Comparison of ENCODE assay signal across 10 mouse cellular contexts in the genomic region with DNA sequence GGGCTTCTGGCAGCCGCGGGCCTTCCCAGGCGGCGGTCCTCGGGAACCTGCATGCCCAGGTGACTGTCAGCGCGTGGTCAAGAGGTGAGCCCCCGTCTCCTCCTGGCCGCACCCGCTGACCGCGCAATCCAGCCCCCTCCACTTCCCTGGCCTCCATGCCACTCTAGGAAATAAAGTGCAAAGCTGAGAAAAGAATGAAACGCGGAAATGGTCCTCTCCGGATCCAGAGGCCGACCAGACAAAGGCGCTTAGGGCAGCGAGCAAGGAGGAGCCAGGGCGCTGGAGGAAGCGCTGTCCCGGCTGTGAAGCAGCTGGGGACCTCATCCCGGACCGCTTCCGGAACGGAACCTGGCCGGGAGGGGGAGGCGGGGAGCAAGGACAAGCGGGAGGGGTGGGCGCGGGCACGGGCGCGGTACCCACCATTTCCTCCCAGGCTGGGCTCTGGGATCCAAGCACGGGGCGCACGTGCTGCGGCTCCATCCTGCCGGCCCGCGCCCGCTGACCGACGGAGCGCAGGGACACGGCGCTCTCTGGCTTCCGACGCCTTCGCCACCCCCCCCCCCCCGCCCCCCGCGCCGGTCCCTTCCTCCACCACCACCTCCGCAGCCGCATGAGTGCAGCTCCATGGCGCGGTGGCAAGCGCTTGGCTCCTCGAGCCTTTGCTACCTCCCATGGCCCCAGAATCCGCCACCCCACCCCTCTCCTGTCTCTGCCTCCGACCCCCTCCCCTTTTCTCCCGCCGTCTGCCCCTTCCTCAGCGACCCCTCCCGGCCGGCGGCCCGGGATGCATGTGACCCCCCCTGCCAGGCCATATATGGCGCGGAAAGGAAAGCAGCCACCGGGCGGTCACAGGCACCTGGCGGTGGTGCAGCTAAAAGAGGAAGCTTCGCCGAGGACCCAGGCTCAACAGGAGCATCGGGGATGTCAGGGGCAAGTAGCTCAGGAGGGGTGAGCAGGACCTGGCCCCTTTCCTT. TPM values are rescaled to one million over a fixed set of nuclear protein-coding genes. Genes with fewer than 3 reads are reported as not detected.
DNase-seq lines count a peak whose midpoint lies in the region; ATAC-seq and TF ChIP-seq lines count a peak whose summit lies in the region.
"Not testable (repeated sequence)": the region's sequence is repeated elsewhere in the genome, so short reads cannot be mapped to it uniquely, and the experiment has no call there.
"Had no signal": no experiment of that assay in that cellular context is flagged by ENCODE, and none has a peak within 500 bp of the region (broad histone marks: within the 10 kb centered on the region; RNA-seq: fewer than 3 reads in every experiment).

No protein-coding gene starts in this region.

- H3K9ac ChIP-seq in forebrain, postnatal 0 days, result peak overlapping the region; percentile 62
- H3K9ac ChIP-seq in limb, embryonic 14.5 days (ENCODE audit: low read depth, low read length, severe bottlenecking), result 0 out of 2 replicates have a peak overlapping the region, but pooled peaks have one; percentile 31
- peak overlapping the region; percentile 58 for H3K9ac ChIP-seq in midbrain, embryonic 13.5 days (replicated peaks)

- not testable (repeated sequence) for H3K4me1 ChIP-seq in forebrain, postnatal 0 days (ENCODE audit: insufficient read depth); limb, embryonic 14.5 days (ENCODE audit: control insufficient read depth, insufficient read depth, low read length); midbrain, embryonic 13.5 days (replicated peaks); small intestine, adult 2 months (ENCODE audit: control insufficient read depth, insufficient read depth, insufficient read length, low read length)

- not testable (repeated sequence) for H3K9me3 ChIP-seq in forebrain, postnatal 0 days (ENCODE audit: low read length); limb, embryonic 14.5 days (ENCODE audit: control insufficient read depth, low read length); midbrain, embryonic 13.5 days

- H3K4me2 ChIP-seq in forebrain, postnatal 0 days (ENCODE audit: low read depth), result peak overlapping the region; percentile 52
- H3K4me2 ChIP-seq in limb, embryonic 14.5 days (replicated peaks; ENCODE audit: low read depth, low read length, severe bottlenecking), result peak overlapping the region; percentile 52
- H3K4me2 ChIP-seq in midbrain, embryonic 13.5 days (replicated peaks), result peak overlapping the region; percentile 57

- H3K4me3 ChIP-seq in forebrain, postnatal 0 days (ENCODE audit: low read depth, low read length), result peak overlapping the region; percentile 36
- H3K4me3 ChIP-seq in limb, embryonic 14.5 days (replicated peaks; ENCODE audit: low read length), result peak overlapping the region; percentile 30
- H3K4me3 ChIP-seq in midbrain, embryonic 13.5 days (replicated peaks), result peak overlapping the region; percentile 43
- H3K4me3 ChIP-seq in small intestine, adult 2 months (ENCODE audit: low read depth, low read length), result peak overlapping the region; percentile 36

- TF ChIP-seq CTCF in forebrain, postnatal 0 days (IDR thresholded peaks at IDR 0.05; ENCODE audit: low read depth); small intestine, adult 2 months (IDR thresholded peaks at IDR 0.05; ENCODE audit: extremely low read depth, insufficient read length, insufficient replicate concordance, low read depth, low read length): not testable (repeated sequence)

- DNase-seq in embryo, embryonic 10 days (ENCODE audit: low spot score), result peak; percentile 2
- DNase-seq in forebrain, postnatal 0 days, result peak; percentile 11
- DNase-seq in heart, postnatal 14 days, result peak; percentile 3 to 19
- DNase-seq in kidney, adult 18-20 months, result peak; percentile 4
- not testable (repeated sequence) for DNase-seq in limb, embryonic 14.5 days (ENCODE audit: low spot score)

- not testable (repeated sequence) for TF ChIP-seq POLR2A in limb, embryonic 14.5 days (IDR thresholded peaks at IDR 0.05; ENCODE audit: borderline replicate concordance, extremely low read depth, insufficient read depth, insufficient read length); small intestine, adult 2 months (IDR thresholded peaks at IDR 0.05; ENCODE audit: low read depth, low read length)

- not testable (repeated sequence) for ATAC-seq in forebrain, postnatal 0 days; limb, embryonic 14.5 days (ENCODE audit: low FRiP score, low read depth); midbrain, embryonic 13.5 days

- H3K27ac ChIP-seq in forebrain, postnatal 0 days (ENCODE audit: low read depth, low read length); limb, embryonic 14.5 days (replicated peaks; ENCODE audit: low read depth, low read length); midbrain, embryonic 13.5 days; small intestine, adult 2 months (ENCODE audit: insufficient read depth, low read depth, low read length): not testable (repeated sequence)

- intact Hi-C loops in heart, postnatal 14 days (cut with DNase I), result not testable (repeated sequence)

- not testable (repeated sequence) for H3K27me3 ChIP-seq in forebrain, postnatal 0 days (ENCODE audit: insufficient read depth, low read length); limb, embryonic 14.5 days (ENCODE audit: control insufficient read depth, insufficient read depth, low read length); midbrain, embryonic 13.5 days; small intestine, adult 2 months (ENCODE audit: control insufficient read depth, insufficient read depth, low read length)

- WGBS in forebrain, postnatal 0 days, result 2% methylated on average over 24 of the region's 76 CpGs
- WGBS in limb, embryonic 14.5 days, result under 1% methylated on average over 31 of the region's 76 CpGs
- under 1% methylated on average over 38 of the region's 76 CpGs for WGBS in midbrain, embryonic 13.5 days
- WGBS in small intestine, adult 2 months, result 2% methylated on average over 35 of the region's 76 CpGs

- not testable (repeated sequence) for H3K36me3 ChIP-seq in forebrain, postnatal 0 days (ENCODE audit: insufficient read depth); limb, embryonic 14.5 days (ENCODE audit: control insufficient read depth, insufficient read depth, low read length); midbrain, embryonic 13.5 days; small intestine, adult 2 months (ENCODE audit: control insufficient read depth, insufficient read depth, low read length)

RNA-seq across cellular contexts. Expression of a gene that starts 14.6 kb away (rescaled TPM):
- not detected in 2 replicates for total RNA-seq in forebrain, postnatal 0 days (2014; rRNA removed)
- not detected in 2 replicates for polyA plus RNA-seq in forebrain, postnatal 0 days (2015; fragmentation: Nextera tagmentation; extraction: Ambion mirVana)
- not detected for total RNA-seq in heart, postnatal 14 days (2021)
- polyA plus RNA-seq in limb, embryonic 14.5 days (2012; rRNA removed), result not detected in 2 replicates
- polyA plus RNA-seq in limb, embryonic 14.5 days (2014; fragmentation: Nextera tagmentation; extraction: Ambion mirVana), result not detected in 2 replicates
- polyA plus RNA-seq in midbrain, embryonic 13.5 days (2015; fragmentation: Nextera tagmentation; extraction: Ambion mirVana), result not detected in 2 replicates
- polyA plus RNA-seq in small intestine, adult 2 months (2012; rRNA removed), result not detected in 2 replicates
- total RNA-seq: adrenal gland, adult 8-10 months; left cerebral cortex, postnatal 25 days; MEL had no signal
